19 mouse cellular contexts compared by ENCODE assay signal in the genomic region with DNA sequence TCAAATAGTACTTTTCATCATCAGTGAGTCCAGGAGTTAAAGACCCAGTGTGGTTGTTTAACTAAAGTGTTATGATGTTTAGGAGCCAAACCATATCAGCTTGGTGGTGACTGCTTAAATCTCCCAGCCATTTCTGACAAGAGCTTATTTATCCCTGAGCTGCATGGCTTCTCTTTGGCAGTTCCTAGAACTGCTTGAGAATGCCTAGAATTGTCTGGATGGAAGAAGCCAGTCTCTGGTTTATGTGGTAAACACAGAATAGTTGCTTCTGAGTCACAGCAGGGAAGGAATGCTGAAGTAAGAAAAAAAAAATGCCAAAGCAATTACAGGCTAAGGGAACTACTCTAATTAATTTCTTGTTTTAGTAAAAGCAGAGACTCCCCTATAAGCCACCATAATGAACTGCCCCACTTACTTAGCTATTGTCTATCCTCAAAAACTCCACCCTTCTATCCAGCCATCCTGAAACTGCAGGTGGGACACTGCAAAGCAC.
DNase-seq lines count a peak whose midpoint lies in the region; ATAC-seq lines count a peak whose summit lies in the region.
"Had no signal": no experiment of that assay in that cellular context is flagged by ENCODE, and none has a peak within 500 bp of the region (broad histone marks: within the 10 kb centered on the region; RNA-seq: fewer than 3 reads in every experiment).

No protein-coding gene starts in this region.

- ATAC-seq in cerebellum, adult (ENCODE audit: insufficient number of reproducible peaks, low FRiP score, low TSS enrichment), result no peak
- ATAC-seq: CD4-positive, CD25-positive, alpha-beta regulatory T cell, adult 4 months; forebrain, embryonic 14.5 days; hindbrain, embryonic 16.5 days; inflammation-experienced regulatory T-cells, adult 6 months had no signal

- DNase-seq in lung, postnatal 14 days, result peak; percentile 3
- DNase-seq in lung, postnatal 25 days (ENCODE audit: low spot score), result no peak
- peak; percentile 91 for DNase-seq in Muller cell, postnatal 12 days (ENCODE audit: inconsistent ontology term)
- DNase-seq in fibroblast of lung, adult 2 months (ENCODE audit: low read depth), result peak; percentile 63
- no peak for DNase-seq in embryo, embryonic 9.5 days (ENCODE audit: extremely low spot score)
- DNase-seq: adrenal gland, adult 2 months; adrenal gland, postnatal 25 days; B cell, adult 2 months; cerebellum, adult 2 months; cerebellum, postnatal 14 days; gastrocnemius, postnatal 36 days; heart, adult 11 months; heart, postnatal 10 days; heart, postnatal 4 days had no signal

Comparison
In these comparisons a context has a peak if more than half of its experiments do, and no peak if none do; other contexts are left out.
1. DNase-seq: peak in lung, postnatal 14 days (single experiment), Muller cell, postnatal 12 days (single experiment) and fibroblast of lung, adult 2 months (single experiment); none in lung, postnatal 25 days (single experiment) and embryo, embryonic 9.5 days (single experiment).